Mouse (Mus musculus) intestine, embryonic 14.5 days (tissue): ENCODE measurements around the gene Trim41. TPM values are rescaled to one million over a fixed set of nuclear protein-coding genes. Genes with fewer than 3 reads are reported as not detected.
"Not testable (repeated sequence)": the region's sequence is repeated elsewhere in the genome, so short reads cannot be mapped to it uniquely, and the experiment has no call there.

ENCODE experiments used
- ATAC-seq: fragments of 200-750 bp; cut with Nextera tagmentation; replicated peaks from 2 replicates; pipeline ENCODE4 v1.8.0; 2017; ENCODE audit warnings: low read depth, moderate number of reproducible peaks, moderate TSS enrichment, moderate library complexity; ENCODE audit not compliant: low FRiP score, low TSS enrichment
- DNase-seq: peaks from one replicate; pipeline ENCODE4 v3.0.0-alpha.2; 2018; ENCODE audit warnings: low spot score
- H3K27ac ChIP-seq: fragments of 300-500 bp; sonication (generic); 2 replicates; pipeline ENCODE4 v1.5.1; 2014; ENCODE audit warnings: low read depth, mild to moderate bottlenecking, control low read depth
- H3K27me3 ChIP-seq: fragments of 300-500 bp; sonication (generic); replicated peaks from 2 replicates; pipeline ENCODE4 v1.6.1; 2014; ENCODE audit warnings: low read length, control low read depth; ENCODE audit not compliant: control insufficient read depth, insufficient read depth
- H3K36me3 ChIP-seq: fragments of 300-500 bp; sonication (generic); 2 replicates; pipeline ENCODE4 v1.6.1; 2014; ENCODE audit warnings: low read length, control low read depth; ENCODE audit not compliant: control insufficient read depth, insufficient read depth
- H3K4me1 ChIP-seq: fragments of 300-500 bp; sonication (generic); replicated peaks from 2 replicates; pipeline ENCODE4 v1.6.1; 2014; ENCODE audit warnings: low read length, control low read depth, mixed read lengths; ENCODE audit not compliant: control insufficient read depth, insufficient read depth
- H3K4me2 ChIP-seq: fragments of 300-500 bp; sonication (generic); 2 replicates; pipeline ENCODE4 v1.6.1; 2014; ENCODE audit warnings: low read length
- H3K4me3 ChIP-seq: fragments of 300-500 bp; sonication (generic); 2 replicates; pipeline ENCODE4 v1.5.1; 2014; ENCODE audit warnings: low read depth, low read length, control low read depth, mixed read lengths
- H3K9ac ChIP-seq: fragments of 300-500 bp; sonication (generic); 2 replicates; pipeline ENCODE4 v1.6.1; 2014; ENCODE audit warnings: mild to moderate bottlenecking, low read length
- H3K9me3 ChIP-seq: fragments of 300-500 bp; sonication (generic); 2 replicates; pipeline ENCODE4 v1.6.1; 2016; ENCODE audit warnings: low read length, control low read depth; ENCODE audit not compliant: control insufficient read depth
- WGBS: fragments of 180-500 bp; shearing (Covaris S2); extraction: QIAGEN DNeasy Blood & Tissue Kit; methylation state at CpG from one replicate; pipeline ENCODE4 v1.1.7; 2014; 5-methylcytosine and 5-hydroxymethylcytosine counted together
- polyA plus RNA-seq: library from polyadenylated mRNA; unstranded; fragments of >200 nt; fragmentation: Nextera tagmentation; extraction: Ambion mirVana; gene quantifications from 2 replicates; pipeline ENCODE4 v1.2.1, GENCODE M21; 2014

The Trim41 gene
- polyA plus RNA-seq, 1 experiment from 2014 or later = 5.0 TPM

DNA sequence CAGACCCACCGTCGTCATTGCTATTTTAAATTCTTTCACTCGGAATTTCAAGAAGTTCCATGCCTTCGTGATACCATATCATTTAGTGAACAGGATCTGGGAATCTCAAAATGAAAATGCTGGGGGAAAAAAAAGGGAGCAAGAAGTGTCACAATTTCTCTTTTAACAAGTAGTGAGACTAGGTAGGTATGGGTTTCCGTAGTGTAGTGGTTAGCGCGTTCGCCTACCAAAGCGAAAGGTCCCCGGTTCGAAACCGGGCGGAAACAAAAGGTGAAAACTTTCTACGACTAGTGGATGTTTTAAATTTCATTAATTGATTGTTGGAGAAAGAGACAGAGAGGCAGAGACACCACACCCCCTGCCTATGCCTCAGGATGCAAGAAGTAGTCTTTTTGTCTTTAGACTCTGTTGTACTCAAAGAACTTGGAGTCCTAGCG is 6.4 kb upstream of the Trim41 start:
- DNase-seq (peak; percentile 91), ATAC-seq (peak; percentile 41; the same call in 1 of the 2 replicates)
- Histone ChIP-seq H3K27ac (no peak overlapping the region), H3K36me3 (no peaks in the 10 kb centered on the region), H3K9ac (peak overlapping the region; percentile 27; the same call in 1 of the 2 replicates), H3K4me3 (peak overlapping the region; percentile 46), H3K4me1 (peaks cover 13% of the 10 kb centered on the region; the same call in 1 of the 2 replicates), H3K4me2 (peak overlapping the region; percentile 81), H3K27me3 (no peaks in the 10 kb centered on the region; the same call in 1 of the 2 replicates), H3K9me3 (no peaks in the 10 kb centered on the region)
- WGBS = under 1% methylated on average over 15 of the region's 15 CpGs

DNA sequence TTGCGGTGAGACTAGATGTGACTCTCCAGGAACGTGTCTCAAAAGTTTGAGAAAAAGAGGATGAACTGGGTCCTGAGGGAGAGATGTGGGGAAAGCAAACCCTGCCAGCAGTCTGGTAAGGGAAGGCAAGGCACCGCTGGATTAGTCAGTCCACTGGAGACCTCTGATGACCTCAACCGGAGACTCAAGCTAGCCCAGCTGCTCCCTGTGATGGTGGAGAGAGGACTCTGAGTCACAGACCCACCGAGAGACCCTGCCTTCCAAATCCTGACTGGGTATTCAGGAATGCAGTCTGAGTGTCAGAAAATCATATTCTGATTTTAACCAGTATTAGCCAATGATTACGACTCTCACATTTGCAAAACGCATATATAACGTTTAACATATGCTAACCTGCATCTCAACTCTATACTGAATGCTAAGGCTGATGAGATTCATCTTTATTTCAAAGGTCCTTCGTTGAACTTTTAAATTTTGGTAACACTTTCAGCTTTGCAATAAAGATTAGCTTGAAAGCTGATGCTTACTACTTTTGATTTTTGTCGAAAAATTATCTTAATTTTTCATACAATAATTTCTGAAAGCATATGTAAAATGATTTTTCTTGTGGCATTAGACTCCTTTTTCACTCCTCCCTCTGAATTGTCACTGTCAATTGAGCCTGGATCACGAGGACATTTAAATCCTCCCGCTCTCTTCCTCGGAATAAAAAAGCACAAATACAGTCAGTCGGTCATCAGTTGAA is 5.8 kb upstream of the Trim41 start:
- Histone ChIP-seq H3K27ac (no peak overlapping the region), H3K9me3 (no peaks in the 10 kb centered on the region), H3K4me3 (peak overlapping the region; percentile 46), H3K27me3 (no peaks in the 10 kb centered on the region; the same call in 1 of the 2 replicates), H3K4me1 (peaks cover 13% of the 10 kb centered on the region; the same call in 1 of the 2 replicates), H3K36me3 (no peaks in the 10 kb centered on the region), H3K4me2 (peak overlapping the region; percentile 81), H3K9ac (0 out of 2 replicates have a peak overlapping the region, but pooled peaks have one; percentile 20)
- no peak for DNase-seq
- whole genome bisulfite sequencing = 40% methylated on average over 14 of the region's 14 CpGs
- no peak for ATAC-seq

DNA sequence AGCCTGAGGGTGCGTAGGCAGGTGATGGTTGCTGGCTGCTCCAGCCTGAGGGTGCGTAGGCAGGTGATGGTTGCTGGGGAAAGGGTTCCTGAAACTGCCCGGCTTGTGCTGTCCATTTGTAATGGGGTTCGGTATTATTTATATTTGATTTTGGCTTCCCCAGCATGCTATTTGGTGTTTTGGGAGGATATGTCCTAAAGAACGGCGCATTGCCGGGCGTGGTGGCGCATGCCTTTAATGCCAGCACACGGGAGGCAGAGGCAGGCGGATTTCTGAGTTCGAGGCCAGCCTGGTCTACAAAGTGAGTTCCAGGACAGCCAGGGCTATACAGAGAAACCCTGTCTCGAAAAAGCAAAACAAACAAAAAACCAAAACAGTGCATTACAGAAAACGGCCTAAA is 4.1 kb upstream of the Trim41 start:
- DNase-seq, H3K9me3 ChIP-seq, H3K27me3 ChIP-seq, H3K36me3 ChIP-seq, ATAC-seq, H3K9ac ChIP-seq, H3K27ac ChIP-seq, H3K4me3 ChIP-seq, H3K4me2 ChIP-seq: not testable (repeated sequence)
- H3K4me1 ChIP-seq = peaks cover 13% of the 10 kb centered on the region; the same call in 1 of the 2 replicates
- WGBS = 84% methylated on average over 14 of the region's 14 CpGs

DNA sequence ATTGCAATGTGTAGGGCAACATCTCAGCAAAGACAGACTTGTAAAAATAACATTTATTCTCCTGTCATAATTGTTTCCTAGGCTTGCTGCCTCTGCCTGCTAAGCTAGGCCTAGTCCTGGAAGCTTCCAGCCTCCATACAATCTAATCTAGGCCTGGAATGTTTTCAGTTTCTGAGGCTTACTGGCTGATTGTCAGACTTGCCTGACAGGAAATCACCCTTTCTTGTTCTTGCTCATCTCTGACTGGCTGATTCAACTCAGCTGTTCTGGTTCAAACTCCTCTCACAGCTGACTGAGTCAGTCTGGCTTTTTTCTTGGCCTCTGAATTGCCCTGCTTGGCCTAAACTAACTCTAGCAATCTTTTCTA is 3.1 kb upstream of the Trim41 start:
- Histone ChIP-seq H3K4me1 (peaks cover 13% of the 10 kb centered on the region; the same call in 1 of the 2 replicates), H3K9ac (no peak overlapping the region), H3K27me3 (no peaks in the 10 kb centered on the region; the same call in 1 of the 2 replicates), H3K4me3 (no peak overlapping the region), H3K36me3 (peaks cover 3% of the 10 kb centered on the region), H3K27ac (no peak overlapping the region), H3K4me2 (no peak overlapping the region), H3K9me3 (no peaks in the 10 kb centered on the region)
- DNase-seq = no peak
- no peak for ATAC-seq

GRCm38 (mm10) chr11:48819614-48820307 is 2.6 kb upstream of the Trim41 start:
- DNase-seq (no peak), ATAC-seq (no peak)
- Histone ChIP-seq H3K27ac (no peak overlapping the region), H3K9ac (no peak overlapping the region), H3K27me3 (no peaks in the 10 kb centered on the region; the same call in 1 of the 2 replicates), H3K9me3 (no peaks in the 10 kb centered on the region), H3K36me3 (peaks cover 7% of the 10 kb centered on the region), H3K4me2 (no peak overlapping the region), H3K4me1 (peaks cover 18% of the 10 kb centered on the region), H3K4me3 (no peak overlapping the region)
- WGBS = 74% methylated on average over 7 of the region's 7 CpGs

- peak overlapping the region; percentile 80 for H3K4me3 ChIP-seq
- H3K9ac ChIP-seq = peak overlapping the region; percentile 86
- 0 out of 2 replicates have a peak overlapping the region, but pooled peaks have one; percentile 95 for H3K27ac ChIP-seq
- DNase-seq = peak; percentile 96
- no peaks in the 10 kb centered on the region for H3K9me3 ChIP-seq
- no peaks in the 10 kb centered on the region for H3K27me3 ChIP-seq
- ATAC-seq = peak; percentile 29; the same call in 1 of the 2 replicates
- H3K4me1 ChIP-seq = peaks cover 10% of the 10 kb centered on the region
- 0% methylated on average over 16 of the region's 16 CpGs for WGBS
- peak overlapping the region; percentile 97 for H3K4me2 ChIP-seq
- peaks cover 17% of the 10 kb centered on the region for H3K36me3 ChIP-seq
These were observed 1.2 kb upstream of the Trim41 start for GRCm38 (mm10) chr11:48818346-48818745.

- Histone ChIP-seq H3K27ac (peak overlapping the region; percentile 95), H3K9ac (peak overlapping the region; percentile 86), H3K4me1 (peaks cover 8% of the 10 kb centered on the region), H3K27me3 (no peaks in the 10 kb centered on the region), H3K4me2 (peak overlapping the region; percentile 97), H3K36me3 (peaks cover 23% of the 10 kb centered on the region), H3K9me3 (no peaks in the 10 kb centered on the region), H3K4me3 (peak overlapping the region; percentile 80)
- DNase-seq (no peak), ATAC-seq (no peak)
- 5% methylated on average over 9 of the region's 9 CpGs for WGBS
These were observed 641 bp upstream of the Trim41 start for GRCm38 (mm10) chr11:48817794-48818193.

DNA sequence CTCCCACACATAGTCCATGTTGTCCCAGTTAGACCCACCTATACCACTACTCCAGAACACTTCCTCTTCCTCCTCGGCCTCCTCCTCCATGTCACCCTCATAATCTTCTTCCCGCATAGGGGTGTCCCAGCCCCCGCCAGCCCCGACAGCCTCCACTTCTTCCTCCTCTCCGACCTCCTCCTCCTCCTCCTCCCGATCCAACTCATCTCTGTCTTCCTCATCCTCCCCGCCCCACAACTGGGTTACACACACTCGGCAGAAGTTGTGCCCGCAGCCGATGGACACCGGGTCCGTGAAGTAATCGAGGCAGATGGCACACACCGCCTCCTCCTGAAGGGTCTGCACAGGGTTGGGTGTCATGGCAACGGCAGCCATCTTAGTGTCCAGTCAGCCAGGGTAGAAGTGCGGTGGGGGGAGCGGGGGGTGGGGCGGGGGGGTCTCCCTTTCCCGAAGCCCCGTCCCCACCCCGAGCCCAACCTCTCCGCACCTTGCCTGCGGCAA is 822 bp downstream of the Trim41 start:
- 3% methylated on average over 23 of the region's 23 CpGs for WGBS
- Histone ChIP-seq H3K9ac (peak overlapping the region; percentile 86), H3K27me3 (no peaks in the 10 kb centered on the region), H3K36me3 (peaks cover 37% of the 10 kb centered on the region), H3K4me1 (peaks cover 8% of the 10 kb centered on the region), H3K27ac (peak overlapping the region; percentile 95), H3K9me3 (no peaks in the 10 kb centered on the region), H3K4me3 (peak overlapping the region; percentile 80), H3K4me2 (peak overlapping the region; percentile 85)
- DNase-seq = peak; percentile 73
- peak; percentile 50 for ATAC-seq
